Mouse (Mus musculus) heart, adult 2 months (tissue): ENCODE measurements around the gene Poc1a.

Experiments used
- CTCF ChIP-seq: fragments of 200-600 bp; IDR thresholded peaks from 2 replicates; pipeline ENCODE4 v1.8.1; 2022; ENCODE audit warnings: antibody characterized with exemption, mild to moderate bottlenecking, moderate library complexity
- POLR2A ChIP-seq: fragments of 200-500 bp; IDR thresholded peaks from 2 replicates; pipeline ENCODE4 v1.6.1; 2011; ENCODE audit warnings: mild to moderate bottlenecking, low read depth, low read length, control low read depth; ENCODE audit not compliant: insufficient read depth

GRCm38 (mm10) chr9:106236818-106237211, 44.0 kb upstream of the Poc1a start:
- TF ChIP-seq CTCF (no peak), POLR2A (no peak)
